Mouse (Mus musculus): Measurements from ENCODE around the gene Dmrt3.

DNA sequence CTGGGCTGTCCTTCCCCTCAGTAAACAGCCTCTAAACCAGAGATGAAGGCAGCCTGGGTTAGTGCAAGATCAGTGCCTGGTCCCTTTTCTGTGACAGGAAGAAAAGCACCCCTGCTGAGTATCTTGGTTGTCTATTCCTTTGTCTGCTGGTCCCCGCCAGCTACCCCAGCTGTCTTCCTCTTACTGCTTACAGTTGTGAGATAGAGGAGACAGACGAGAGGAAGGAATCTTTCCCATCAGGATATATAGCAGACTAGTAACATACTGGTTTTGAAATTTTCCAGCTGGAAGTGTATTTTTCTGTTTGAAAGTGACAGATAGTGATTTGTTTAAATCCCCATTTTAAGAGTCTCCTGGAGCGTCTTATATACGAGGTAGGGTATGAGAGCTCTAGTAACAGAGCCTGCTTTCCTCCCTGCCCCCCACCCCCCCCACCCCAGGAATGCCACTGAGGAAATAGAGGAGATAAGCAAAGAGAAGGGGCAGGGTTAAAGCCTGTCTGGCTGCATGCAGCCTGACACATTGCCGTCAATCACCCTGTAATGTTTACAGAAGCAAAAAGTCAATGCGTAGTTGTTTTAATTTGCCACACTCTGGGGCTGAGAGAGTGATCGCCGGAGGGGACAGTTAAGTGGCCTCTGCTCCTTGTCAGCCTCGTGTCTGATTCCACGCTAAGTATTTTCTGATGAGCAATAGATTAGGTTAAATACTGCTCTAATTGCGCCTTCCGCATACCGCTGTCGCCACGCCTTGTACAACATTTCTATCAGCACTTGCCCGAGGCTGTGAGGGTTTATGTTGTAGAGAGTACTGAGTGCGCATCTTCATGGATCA lies 34.9 kb upstream of the Dmrt3 start:
- TF ChIP-seq EP300 (IDR thresholded peaks at IDR 0.05; ENCODE audit: insufficient read depth, low read depth, low read length) (no peak), CTCF (IDR thresholded peaks at IDR 0.05; ENCODE audit: low read depth, low read length) (no peak), POLR2A (IDR thresholded peaks at IDR 0.05; ENCODE audit: insufficient read depth, low read length) (no peak)
